In genomic region chr10:52106164-52106757, GRCm38 (mm10) we compare ENCODE assay signal across 10 mouse cellular contexts.
DNase-seq lines count a peak whose midpoint lies in the region; ATAC-seq and TF ChIP-seq lines count a peak whose summit lies in the region.
"Had no signal": no experiment of that assay in that cellular context is flagged by ENCODE, and none has a peak within 500 bp of the region (broad histone marks: within the 10 kb centered on the region; RNA-seq: fewer than 3 reads in every experiment).

No protein-coding gene starts in this region.

- no peaks in the 10 kb centered on the region for H3K36me3 ChIP-seq in G1E (replicated peaks)
- H3K36me3 ChIP-seq: embryonic facial prominence, embryonic 12.5 days; limb, embryonic 15.5 days had no signal

- H3K9me3 ChIP-seq in G1E (replicated peaks) = no peaks in the 10 kb centered on the region
- H3K9me3 ChIP-seq: embryonic facial prominence, embryonic 12.5 days; limb, embryonic 15.5 days had no signal

- no peak for ATAC-seq in G1E (ENCODE audit: extremely low read depth, insufficient number of reproducible peaks, low FRiP score, poor library complexity, severe bottlenecking)

- no peak overlapping the region for H3K4me3 ChIP-seq in G1E (ENCODE audit: low read depth, low read length)
- H3K4me3 ChIP-seq: embryonic facial prominence, embryonic 12.5 days; limb, embryonic 15.5 days had no signal

- H3K27me3 ChIP-seq in G1E (ENCODE audit: insufficient read depth, low read length) = no peaks in the 10 kb centered on the region
- H3K27me3 ChIP-seq: embryonic facial prominence, embryonic 12.5 days; limb, embryonic 15.5 days had no signal

- no peaks in the 10 kb centered on the region for H3K4me1 ChIP-seq in G1E (ENCODE audit: insufficient read depth, low read depth, low read length)
- H3K4me1 ChIP-seq: embryonic facial prominence, embryonic 12.5 days; limb, embryonic 15.5 days had no signal

- DNase-seq in kidney, adult 8-10 months = peak; percentile 6 to 8
- no peak for DNase-seq in kidney, adult 11 months
- peak; percentile 0 for DNase-seq in G1E (ENCODE audit: low spot score)
- DNase-seq in cerebellum, postnatal 14 days = peak; percentile 53 to 58
- peak; percentile 44 for DNase-seq in hindlimb bud, embryonic 11.5 days (ENCODE audit: extremely low spot score, low read depth, low spot score)
- DNase-seq in lung, postnatal 36 days = peak; percentile 48
- DNase-seq in urinary bladder, adult 2 months (ENCODE audit: low spot score) = no peak
- DNase-seq in urinary bladder, postnatal 10 days (ENCODE audit: low spot score) = no peak

- no peak for TF ChIP-seq CTCF in G1E (IDR thresholded peaks at IDR 0.05; ENCODE audit: low read depth, low read length)

Comparison
In these comparisons a context has a peak if more than half of its experiments do, and no peak if none do; other contexts are left out.
1. DNase-seq: peak in kidney, adult 8-10 months (2 of 2), G1E (single experiment), cerebellum, postnatal 14 days (2 of 2), hindlimb bud, embryonic 11.5 days (single experiment) and lung, postnatal 36 days (single experiment); none in kidney, adult 11 months (single experiment), urinary bladder, adult 2 months (single experiment) and urinary bladder, postnatal 10 days (single experiment).